Mouse (Mus musculus): Measurements from ENCODE around the gene Uggt1. TPM values are rescaled to one million over a fixed set of nuclear protein-coding genes. Genes with fewer than 3 reads are reported as not detected.

The Uggt1 gene
- polyA plus RNA-seq, 1 experiment from 2014 or later = 80.7 TPM

- Histone ChIP-seq H3K27me3 (ENCODE audit: control insufficient read depth, insufficient read depth, low read length) (no peaks in the 10 kb centered on the region), H3K4me1 (ENCODE audit: control insufficient read depth, insufficient read depth, low read length) (no peaks in the 10 kb centered on the region), H3K36me3 (ENCODE audit: control insufficient read depth, insufficient read depth, low read length) (no peaks in the 10 kb centered on the region), H3K9ac (ENCODE audit: low read length) (no peak overlapping the region), H3K27ac (ENCODE audit: low read depth, low read length) (no peak overlapping the region), H3K9me3 (ENCODE audit: control insufficient read depth, low read length) (no peaks in the 10 kb centered on the region), H3K4me3 (ENCODE audit: low read depth, low read length) (no peak overlapping the region), H3K4me2 (no peak overlapping the region)
- ATAC-seq (ENCODE audit: low FRiP score) = no peak
- no peak for DNase-seq (ENCODE audit: low spot score, missing footprints)
- WGBS = 84% methylated on average over 19 of the region's 19 CpGs
Observed at GRCm38 (mm10) chr1:36261708-36262504, 17.4 kb upstream of the Uggt1 start.

- ATAC-seq (ENCODE audit: low FRiP score) (no peak), DNase-seq (ENCODE audit: low spot score, missing footprints) (no peak)
- H3K36me3 ChIP-seq (ENCODE audit: control insufficient read depth, insufficient read depth, low read length) = no peaks in the 10 kb centered on the region
- peaks cover 2% of the 10 kb centered on the region; the same call in 1 of the 2 replicates for H3K9me3 ChIP-seq (ENCODE audit: control insufficient read depth, low read length)
- H3K9ac ChIP-seq (ENCODE audit: low read length) = no peak overlapping the region
- H3K27me3 ChIP-seq (ENCODE audit: control insufficient read depth, insufficient read depth, low read length) = no peaks in the 10 kb centered on the region; the same call in 1 of the 2 replicates
- no peak overlapping the region for H3K4me3 ChIP-seq (ENCODE audit: low read depth, low read length)
- H3K4me2 ChIP-seq = no peak overlapping the region
- H3K27ac ChIP-seq (ENCODE audit: low read depth, low read length) = no peak overlapping the region
- H3K4me1 ChIP-seq (ENCODE audit: control insufficient read depth, insufficient read depth, low read length) = no peaks in the 10 kb centered on the region; the same call in 1 of the 2 replicates
- 94% methylated on average over 1 of the region's 1 CpGs for WGBS
Observed at GRCm38 (mm10) chr1:36260418-36260817, 15.9 kb upstream of the Uggt1 start.

DNA sequence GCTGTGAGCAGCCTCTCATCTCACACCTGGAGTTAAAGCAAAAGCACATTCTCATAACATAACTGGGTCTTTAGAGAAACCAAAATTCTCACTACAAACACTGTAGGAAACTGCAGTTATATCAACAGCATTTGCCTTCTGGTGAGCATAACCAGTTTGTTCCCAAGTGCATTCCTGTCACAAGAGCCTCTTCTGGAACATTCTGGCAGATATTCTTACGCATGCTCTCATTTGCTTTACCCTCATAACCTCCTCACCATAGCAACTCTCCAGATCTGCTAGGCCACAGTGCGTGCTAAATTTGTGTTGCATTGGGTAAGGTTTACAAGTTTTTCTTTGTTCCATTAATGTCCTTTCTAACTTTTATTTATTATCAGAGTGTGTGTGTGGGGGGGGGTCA lies 14.8 kb upstream of the Uggt1 start:
- Histone ChIP-seq H3K36me3 (ENCODE audit: control insufficient read depth, insufficient read depth, low read length) (no peaks in the 10 kb centered on the region), H3K9me3 (ENCODE audit: control insufficient read depth, low read length) (peaks cover 2% of the 10 kb centered on the region; the same call in 1 of the 2 replicates), H3K27me3 (ENCODE audit: control insufficient read depth, insufficient read depth, low read length) (no peaks in the 10 kb centered on the region; the same call in 1 of the 2 replicates), H3K9ac (ENCODE audit: low read length) (no peak overlapping the region), H3K27ac (ENCODE audit: low read depth, low read length) (no peak overlapping the region), H3K4me1 (ENCODE audit: control insufficient read depth, insufficient read depth, low read length) (peaks cover 5% of the 10 kb centered on the region), H3K4me3 (ENCODE audit: low read depth, low read length) (no peak overlapping the region), H3K4me2 (no peak overlapping the region)
- peak; percentile 68 for DNase-seq (ENCODE audit: low spot score, missing footprints)
- no peak for ATAC-seq (ENCODE audit: low FRiP score)
- 93% methylated on average over 2 of the region's 2 CpGs for WGBS

- Histone ChIP-seq H3K4me1 (ENCODE audit: control insufficient read depth, insufficient read depth, low read length) (peaks cover 5% of the 10 kb centered on the region), H3K27ac (ENCODE audit: low read depth, low read length) (no peak overlapping the region), H3K9ac (ENCODE audit: low read length) (no peak overlapping the region), H3K4me3 (ENCODE audit: low read depth, low read length) (no peak overlapping the region), H3K36me3 (ENCODE audit: control insufficient read depth, insufficient read depth, low read length) (no peaks in the 10 kb centered on the region), H3K27me3 (ENCODE audit: control insufficient read depth, insufficient read depth, low read length) (no peaks in the 10 kb centered on the region; the same call in 1 of the 2 replicates), H3K9me3 (ENCODE audit: control insufficient read depth, low read length) (peaks cover 2% of the 10 kb centered on the region; the same call in 1 of the 2 replicates), H3K4me2 (no peak overlapping the region)
- no peak for ATAC-seq (ENCODE audit: low FRiP score)
- peak; percentile 78 for DNase-seq (ENCODE audit: low spot score, missing footprints)
- WGBS = 69% methylated on average over 2 of the region's 2 CpGs
Observed at GRCm38 (mm10) chr1:36258631-36259030, 14.1 kb upstream of the Uggt1 start.

GRCm38 (mm10) chr1:36257276-36257675 lies 12.8 kb upstream of the Uggt1 start:
- no peak for ATAC-seq (ENCODE audit: low FRiP score)

GRCm38 (mm10) chr1:36255871-36256640 lies 11.5 kb upstream of the Uggt1 start:
- H3K4me3 ChIP-seq (ENCODE audit: low read depth, low read length) = no peak overlapping the region
- 0 out of 2 replicates have a peak overlapping the region, but pooled peaks have one; percentile 1 for H3K4me2 ChIP-seq

More at GRCm38 (mm10) chr1:36257276-36257675, 12.8 kb upstream of the Uggt1 start:
- no peak overlapping the region for H3K4me3 ChIP-seq (ENCODE audit: low read depth, low read length)
- peaks cover 5% of the 10 kb centered on the region for H3K4me1 ChIP-seq (ENCODE audit: control insufficient read depth, insufficient read depth, low read length)
- DNase-seq (ENCODE audit: low spot score, missing footprints) = peak; percentile 73
- no peak overlapping the region for H3K27ac ChIP-seq (ENCODE audit: low read depth, low read length)
- H3K9ac ChIP-seq (ENCODE audit: low read length) = no peak overlapping the region
- H3K27me3 ChIP-seq (ENCODE audit: control insufficient read depth, insufficient read depth, low read length) = no peaks in the 10 kb centered on the region; the same call in 1 of the 2 replicates
- H3K4me2 ChIP-seq = no peak overlapping the region
- WGBS = 90% methylated on average over 8 of the region's 8 CpGs
- no peaks in the 10 kb centered on the region for H3K36me3 ChIP-seq (ENCODE audit: control insufficient read depth, insufficient read depth, low read length)
- H3K9me3 ChIP-seq (ENCODE audit: control insufficient read depth, low read length) = peaks cover 2% of the 10 kb centered on the region; the same call in 1 of the 2 replicates

GRCm38 (mm10) chr1:36254635-36255360 lies 10.3 kb upstream of the Uggt1 start:
- peaks cover 7% of the 10 kb centered on the region for H3K4me1 ChIP-seq (ENCODE audit: control insufficient read depth, insufficient read depth, low read length)
- H3K27me3 ChIP-seq (ENCODE audit: control insufficient read depth, insufficient read depth, low read length) = no peaks in the 10 kb centered on the region; the same call in 1 of the 2 replicates
- no peak overlapping the region for H3K27ac ChIP-seq (ENCODE audit: low read depth, low read length)
- no peaks in the 10 kb centered on the region for H3K36me3 ChIP-seq (ENCODE audit: control insufficient read depth, insufficient read depth, low read length)
- peak overlapping the region; percentile 44 for H3K9ac ChIP-seq (ENCODE audit: low read length)
- peak; percentile 56 for ATAC-seq (ENCODE audit: low FRiP score)
- peak overlapping the region; percentile 15; the same call in 1 of the 2 replicates for H3K4me3 ChIP-seq (ENCODE audit: low read depth, low read length)
- H3K4me2 ChIP-seq = peak overlapping the region; percentile 42
- peaks cover 2% of the 10 kb centered on the region; the same call in 1 of the 2 replicates for H3K9me3 ChIP-seq (ENCODE audit: control insufficient read depth, low read length)
- WGBS = 6% methylated on average over 25 of the region's 25 CpGs
- peak; percentile 95 for DNase-seq (ENCODE audit: low spot score, missing footprints)

More at GRCm38 (mm10) chr1:36255871-36256640, 11.5 kb upstream of the Uggt1 start:
- H3K9ac ChIP-seq (ENCODE audit: low read length) = no peak overlapping the region; the same call in 1 of the 2 replicates
- H3K27me3 ChIP-seq (ENCODE audit: control insufficient read depth, insufficient read depth, low read length) = no peaks in the 10 kb centered on the region; the same call in 1 of the 2 replicates
- H3K27ac ChIP-seq (ENCODE audit: low read depth, low read length) = no peak overlapping the region
- H3K36me3 ChIP-seq (ENCODE audit: control insufficient read depth, insufficient read depth, low read length) = no peaks in the 10 kb centered on the region
- DNase-seq (ENCODE audit: low spot score, missing footprints) (peak; percentile 87), ATAC-seq (ENCODE audit: low FRiP score) (no peak)
- peaks cover 2% of the 10 kb centered on the region; the same call in 1 of the 2 replicates for H3K9me3 ChIP-seq (ENCODE audit: control insufficient read depth, low read length)
- 26% methylated on average over 20 of the region's 20 CpGs for WGBS
- H3K4me1 ChIP-seq (ENCODE audit: control insufficient read depth, insufficient read depth, low read length) = peaks cover 7% of the 10 kb centered on the region

DNA sequence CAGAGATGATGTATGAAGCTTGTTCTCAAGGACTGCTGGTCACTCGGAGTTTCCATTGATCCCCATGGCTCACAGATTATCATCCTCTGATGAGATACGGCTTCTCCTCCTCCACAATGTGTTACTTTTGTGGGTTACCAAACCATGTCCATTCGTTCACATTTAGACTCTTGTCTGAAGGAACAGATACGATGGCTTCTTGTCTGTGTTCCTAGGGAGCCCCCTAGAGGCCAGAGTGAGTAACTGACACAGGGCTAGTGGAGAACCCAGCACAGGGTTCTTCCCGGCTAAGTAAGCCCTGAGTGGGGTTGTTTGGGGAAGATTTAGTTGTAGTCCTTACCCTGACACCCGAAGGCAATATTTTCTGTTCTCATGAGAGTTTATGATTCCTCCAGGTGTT lies 8.3 kb upstream of the Uggt1 start:
- 10% methylated on average over 6 of the region's 6 CpGs for WGBS
- no peaks in the 10 kb centered on the region; the same call in 1 of the 2 replicates for H3K27me3 ChIP-seq (ENCODE audit: control insufficient read depth, insufficient read depth, low read length)

More for the DNA sequence above, 8.3 kb upstream of the Uggt1 start:
- ATAC-seq (ENCODE audit: low FRiP score) = peak; percentile 63
- DNase-seq (ENCODE audit: low spot score, missing footprints) = peak; percentile 94
- H3K27ac ChIP-seq (ENCODE audit: low read depth, low read length) = no peak overlapping the region
- H3K4me3 ChIP-seq (ENCODE audit: low read depth, low read length) = no peak overlapping the region
- no peak overlapping the region for H3K9ac ChIP-seq (ENCODE audit: low read length)
- H3K4me2 ChIP-seq = no peak overlapping the region
- peaks cover 2% of the 10 kb centered on the region; the same call in 1 of the 2 replicates for H3K9me3 ChIP-seq (ENCODE audit: control insufficient read depth, low read length)
- H3K36me3 ChIP-seq (ENCODE audit: control insufficient read depth, insufficient read depth, low read length) = no peaks in the 10 kb centered on the region
- peaks cover 7% of the 10 kb centered on the region for H3K4me1 ChIP-seq (ENCODE audit: control insufficient read depth, insufficient read depth, low read length)

All from midbrain, embryonic 11.5 days (tissue).